Mouse (Mus musculus) frontal cortex, adult 2 months (tissue): ENCODE measurements around the gene Tcea3. TPM values are rescaled to one million over a fixed set of nuclear protein-coding genes. Genes with fewer than 3 reads are reported as not detected.

Source experiments
- DNase-seq, 2 experiments: peaks; one replicate each; pipeline ENCODE4 v3.0.0; 2022; ENCODE audit warnings: low spot score in 1 of 2; ENCODE audit errors: extremely low spot score in 1 of 2
- polyA plus RNA-seq: library from polyadenylated mRNA; depleted of rRNA; stranded (reverse); fragments of >200 nt; gene quantifications from 2 replicates; pipeline ENCODE4 v1.2.3, GENCODE M21; 2012; rRNA removed

Tcea3 gene
- polyA plus RNA-seq, 1 experiment, result 0.86 TPM

DNA sequence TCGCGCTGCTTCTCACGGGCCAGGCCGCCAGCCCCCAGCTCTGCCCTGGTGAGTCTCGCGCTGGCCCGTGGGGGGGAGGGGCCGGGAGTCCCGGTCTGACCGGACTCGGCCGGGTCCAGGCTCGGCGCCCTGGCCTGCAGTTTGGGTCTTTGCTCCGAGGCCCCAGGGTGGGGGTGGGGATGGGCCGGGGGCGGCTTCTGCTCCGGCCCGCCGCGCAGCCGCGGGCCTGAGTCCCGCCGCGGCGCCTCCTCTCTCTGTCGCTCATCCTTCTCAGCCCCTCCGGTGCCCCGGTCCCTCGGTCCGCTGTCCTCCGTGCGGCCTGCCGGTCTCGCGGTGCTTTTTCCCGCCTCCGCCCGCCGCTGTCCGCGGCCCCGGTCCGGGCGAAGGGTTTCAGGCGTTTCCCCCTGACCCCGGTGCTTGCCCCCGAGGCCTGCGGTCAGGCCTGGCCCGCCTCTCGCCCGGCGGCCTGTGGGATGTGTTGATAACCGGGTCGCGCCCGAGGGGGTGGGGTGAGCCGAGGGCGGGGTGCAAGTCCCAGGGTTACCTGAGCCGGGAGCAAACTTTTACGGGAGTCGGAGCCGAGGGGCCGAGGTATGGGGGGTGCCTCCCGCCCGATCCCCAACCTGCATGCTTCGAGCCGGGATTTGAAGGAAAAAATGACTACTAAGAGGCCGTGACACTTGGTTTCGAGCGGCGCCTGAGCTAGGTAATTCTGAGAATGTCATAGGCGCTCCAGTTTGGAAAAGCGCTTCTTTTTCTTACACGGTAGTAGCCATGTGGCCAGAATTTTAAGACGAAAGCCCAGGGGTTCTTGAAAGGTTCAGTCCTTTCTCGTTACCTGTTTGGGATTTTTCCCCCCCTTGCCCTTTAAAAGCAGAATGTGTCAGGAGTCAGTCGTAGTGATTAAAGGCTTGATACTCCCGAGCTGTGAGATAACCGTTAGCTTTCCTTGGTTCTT, 63.8 kb downstream of the Tcea3 start:
- DNase-seq, result peak in 1 of 2 experiments; percentile 30

DNA sequence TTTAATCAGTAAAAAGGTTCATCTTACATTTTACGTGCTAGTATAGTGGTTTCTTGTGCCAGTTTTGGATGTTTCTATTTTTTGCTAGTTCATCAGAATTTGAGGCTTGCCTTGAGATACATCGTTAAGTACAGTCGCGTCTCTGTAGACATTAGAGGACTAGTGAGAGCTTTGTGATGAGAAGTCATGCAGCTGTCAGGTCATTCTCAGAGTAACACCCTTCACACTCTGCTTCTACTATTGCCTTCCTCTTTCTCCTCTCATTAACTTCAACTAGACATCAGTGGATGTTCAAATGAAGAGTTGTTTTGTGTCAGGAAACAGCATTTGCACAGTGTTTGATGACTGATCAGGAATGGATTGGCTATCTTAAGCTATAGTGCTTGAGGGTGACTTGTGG, 65.1 kb downstream of the Tcea3 start:
- no peak for DNase-seq

DNA sequence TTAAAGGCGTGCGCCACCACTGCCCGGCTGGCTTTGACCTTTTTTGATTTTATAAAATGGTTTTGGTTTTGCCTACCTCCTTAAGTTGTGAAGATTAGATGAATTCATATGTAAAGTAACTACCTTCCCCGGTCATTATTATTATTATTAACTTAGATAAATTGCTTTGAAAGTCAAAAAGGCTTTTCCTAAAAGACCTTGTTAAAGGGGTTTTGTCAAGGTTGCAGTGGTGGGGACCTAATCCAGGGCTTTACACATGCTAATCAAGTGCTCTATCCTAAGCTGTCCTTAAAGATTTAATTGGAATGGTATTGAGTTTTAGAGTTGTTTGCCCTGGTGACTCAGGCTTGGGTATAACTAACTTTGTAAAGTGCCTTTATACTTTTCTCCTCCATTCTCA, 70.1 kb downstream of the Tcea3 start:
- no peak for DNase-seq

DNA sequence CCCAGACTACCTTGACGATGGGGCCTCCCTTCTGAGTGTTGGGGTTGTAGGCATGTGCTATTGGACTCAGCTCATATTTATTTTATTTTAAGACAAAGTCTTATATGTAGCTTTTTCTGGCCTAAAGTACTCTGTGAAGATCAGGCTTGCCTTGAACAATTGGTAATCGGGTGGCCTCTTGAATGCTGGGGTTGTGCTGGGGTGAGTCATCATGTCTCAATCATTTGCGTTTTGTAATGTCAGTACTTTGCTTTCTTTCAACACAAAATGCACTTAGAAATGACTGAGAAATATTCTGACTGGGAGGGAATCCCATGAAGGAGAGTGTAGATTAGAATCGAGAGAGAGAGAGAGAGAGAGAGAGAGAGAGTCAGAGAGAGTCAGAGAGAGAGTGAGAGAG, 72.5 kb downstream of the Tcea3 start:
- DNase-seq, result no peak

DNA sequence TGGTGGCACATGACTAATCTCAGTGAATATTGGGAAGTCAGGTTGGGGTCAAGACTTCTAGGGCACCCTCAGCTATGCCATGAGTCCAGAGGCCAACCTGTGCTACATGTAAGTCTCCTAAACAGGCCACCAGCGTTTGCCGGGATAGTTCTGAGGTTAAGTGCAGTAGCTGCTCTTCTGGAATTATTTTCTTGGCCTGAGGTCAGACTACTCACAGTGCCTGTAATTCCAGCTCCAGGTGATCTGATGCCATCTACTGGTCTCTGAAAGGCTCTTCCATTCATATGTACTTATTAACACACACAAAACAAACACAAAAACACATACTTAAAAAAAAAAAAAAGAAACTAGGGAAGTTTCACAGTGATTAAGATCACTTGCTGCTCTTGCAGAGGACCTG, 76.7 kb downstream of the Tcea3 start:
- DNase-seq, result peak in 1 of 2 experiments; percentile 15

Other genes starting within 250 kb of the Tcea3 start
- 18.8 and 20.4 TPM in 2 replicates for gene Eloa, start 226.0 kb upstream of the Tcea3 start, polyA plus RNA-seq
- 507 and 512 TPM in 2 replicates for gene Rpl11, start 194.3 kb upstream of the Tcea3 start, polyA plus RNA-seq
- 90.0 and 90.1 TPM in 2 replicates for gene Id3, start 104.2 kb upstream of the Tcea3 start, polyA plus RNA-seq
- gene E2f2, start 75.3 kb upstream of the Tcea3 start, polyA plus RNA-seq, result 0.25 and 0.34 TPM in 2 replicates
- gene Asap3, start 41.4 kb upstream of the Tcea3 start, polyA plus RNA-seq, result 4.3 and 4.6 TPM in 2 replicates
- gene Zfp46, start 37.0 kb downstream of the Tcea3 start, polyA plus RNA-seq, result 58.5 and 68.6 TPM in 2 replicates
- gene Hnrnpr, start 63.2 kb downstream of the Tcea3 start, polyA plus RNA-seq, result 65.9 and 73.2 TPM in 2 replicates
- gene Htr1d, start 175.8 kb downstream of the Tcea3 start, polyA plus RNA-seq, result 2.5 and 3.4 TPM in 2 replicates
- 0.34 and 0.36 TPM in 2 replicates for gene 6030445D17Rik, start 214.5 kb downstream of the Tcea3 start, polyA plus RNA-seq
- 21.6 and 21.9 TPM in 2 replicates for gene Luzp1, start 222.0 kb downstream of the Tcea3 start, polyA plus RNA-seq